Mouse (Mus musculus): ENCODE measurements around the gene D430019H16Rik.

The D430019H16Rik gene

GRCm38 (mm10) chr12:105490227-105490626, 36.6 kb downstream of the D430019H16Rik start:
- no peak for DNase-seq (ENCODE audit: low read depth, low spot score)

GRCm38 (mm10) chr12:105490794-105491193, 37.1 kb downstream of the D430019H16Rik start:
- DNase-seq (ENCODE audit: low read depth, low spot score), result no peak

- DNase-seq (ENCODE audit: low read depth, low spot score), result no peak
These were observed 41.1 kb downstream of the D430019H16Rik start for GRCm38 (mm10) chr12:105494796-105495195.

- DNase-seq (ENCODE audit: low read depth, low spot score), result peak; percentile 70
These were observed 44.2 kb downstream of the D430019H16Rik start for GRCm38 (mm10) chr12:105497894-105498293.

- DNase-seq (ENCODE audit: low read depth, low spot score), result no peak
These were observed 44.8 kb downstream of the D430019H16Rik start for GRCm38 (mm10) chr12:105498423-105498822.

GRCm38 (mm10) chr12:105498842-105499241, 45.2 kb downstream of the D430019H16Rik start:
- no peak for DNase-seq (ENCODE audit: low read depth, low spot score)

GRCm38 (mm10) chr12:105500940-105501339, 47.3 kb downstream of the D430019H16Rik start:
- DNase-seq (ENCODE audit: low read depth, low spot score), result no peak

- DNase-seq (ENCODE audit: low read depth, low spot score), result peak; percentile 87
These were observed 51.1 kb downstream of the D430019H16Rik start for GRCm38 (mm10) chr12:105504736-105505135.

GRCm38 (mm10) chr12:105511109-105511508, 57.5 kb downstream of the D430019H16Rik start:
- peak; percentile 69 for DNase-seq (ENCODE audit: low read depth, low spot score)

GRCm38 (mm10) chr12:105511671-105512502, 58.2 kb downstream of the D430019H16Rik start:
- no peak for DNase-seq (ENCODE audit: low read depth, low spot score)

GRCm38 (mm10) chr12:105514111-105514510, 60.5 kb downstream of the D430019H16Rik start:
- DNase-seq (ENCODE audit: low read depth, low spot score), result peak; percentile 59

- DNase-seq (ENCODE audit: low read depth, low spot score), result no peak
These were observed 63.5 kb downstream of the D430019H16Rik start for GRCm38 (mm10) chr12:105517026-105517675.

- DNase-seq (ENCODE audit: low read depth, low spot score), result no peak
These were observed 66.2 kb downstream of the D430019H16Rik start for GRCm38 (mm10) chr12:105519851-105520250.

GRCm38 (mm10) chr12:105521170-105521762, 67.6 kb downstream of the D430019H16Rik start:
- DNase-seq (ENCODE audit: low read depth, low spot score), result no peak

GRCm38 (mm10) chr12:105523737-105524136, 70.1 kb downstream of the D430019H16Rik start:
- no peak for DNase-seq (ENCODE audit: low read depth, low spot score)

- no peak for DNase-seq (ENCODE audit: low read depth, low spot score)
These were observed 72.5 kb downstream of the D430019H16Rik start for GRCm38 (mm10) chr12:105526186-105526585.

GRCm38 (mm10) chr12:105526829-105527228, 73.2 kb downstream of the D430019H16Rik start:
- DNase-seq (ENCODE audit: low read depth, low spot score), result no peak

GRCm38 (mm10) chr12:105529545-105529944, 75.9 kb downstream of the D430019H16Rik start:
- DNase-seq (ENCODE audit: low read depth, low spot score), result no peak

GRCm38 (mm10) chr12:105531724-105532371, 78.2 kb downstream of the D430019H16Rik start:
- no peak for DNase-seq (ENCODE audit: low read depth, low spot score)

GRCm38 (mm10) chr12:105534842-105535241, 81.2 kb downstream of the D430019H16Rik start:
- DNase-seq (ENCODE audit: low read depth, low spot score), result peak; percentile 75

GRCm38 (mm10) chr12:105535968-105536760, 82.5 kb downstream of the D430019H16Rik start:
- DNase-seq (ENCODE audit: low read depth, low spot score), result no peak

All from R1 (cell line).